Mouse (Mus musculus): ENCODE measurements around the gene Akap2.
"Not testable (repeated sequence)": the region's sequence is repeated elsewhere in the genome, so short reads cannot be mapped to it uniquely, and the experiment has no call there.

Akap2 gene

GRCm38 (mm10) chr4:57866088-57866487 is 148.6 kb downstream of the Akap2 start:
- DNase-seq (ENCODE audit: low read depth, low spot score), result peak; percentile 81

DNA sequence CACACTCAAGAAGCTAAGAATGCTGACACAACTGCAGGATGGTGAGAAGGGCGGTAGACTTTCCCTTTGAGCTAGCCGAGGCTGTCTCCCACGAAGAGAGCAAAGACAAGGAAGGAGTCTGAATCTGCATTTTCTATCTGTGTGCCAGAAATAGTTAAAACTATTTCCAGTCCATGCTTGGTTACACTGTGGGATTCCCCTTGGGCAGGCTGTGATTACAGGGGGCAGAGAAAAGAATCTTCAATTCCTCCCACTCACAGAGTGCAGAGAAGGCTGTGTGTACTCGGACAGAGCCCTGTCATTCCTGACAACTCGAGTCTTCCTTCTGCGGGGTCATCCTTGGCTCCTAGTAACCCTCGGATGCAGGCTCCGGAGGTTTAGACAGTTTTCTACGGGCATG is 149.5 kb downstream of the Akap2 start:
- no peak for DNase-seq (ENCODE audit: low read depth, low spot score)

DNA sequence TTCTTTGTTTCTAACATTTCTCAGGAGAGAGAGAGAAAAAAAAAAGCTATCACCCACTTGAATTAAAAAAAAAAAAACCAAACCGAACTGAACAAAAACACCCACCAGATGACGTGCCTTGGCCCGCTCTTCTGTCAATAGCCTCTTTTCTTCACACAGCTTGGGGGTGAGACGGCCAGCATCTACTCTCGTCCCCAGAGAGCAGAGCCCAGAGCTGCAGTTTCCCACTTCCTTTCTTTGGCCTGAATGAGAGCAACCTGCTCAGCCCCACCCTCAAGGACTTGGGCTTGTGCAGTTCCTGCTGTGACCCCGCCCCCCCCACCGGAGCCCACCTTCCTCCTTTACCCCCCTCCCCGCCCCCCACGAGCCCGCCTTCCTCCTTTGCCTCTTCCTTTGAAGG is 150.0 kb downstream of the Akap2 start:
- no peak for DNase-seq (ENCODE audit: low read depth, low spot score)

DNA sequence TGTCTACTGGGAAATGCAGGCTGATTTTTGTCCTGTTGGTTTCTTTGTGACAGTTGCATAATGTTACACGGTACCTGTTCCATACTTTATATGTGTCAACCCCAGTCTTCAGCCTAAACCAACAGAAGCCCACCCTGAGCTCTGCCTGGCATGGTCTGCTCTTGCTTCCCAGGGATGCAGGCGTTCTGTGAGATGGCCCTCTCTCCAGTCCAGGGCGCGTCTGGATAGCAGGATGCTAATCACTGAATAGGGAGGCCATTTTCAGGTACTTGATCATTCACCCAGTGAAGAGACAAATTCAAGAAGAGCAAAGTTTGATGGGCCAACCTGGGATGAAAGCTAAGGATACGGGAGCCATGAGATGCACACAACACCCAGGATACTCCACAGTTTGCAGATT is 161.7 kb downstream of the Akap2 start:
- DNase-seq (ENCODE audit: low read depth, low spot score), result no peak

GRCm38 (mm10) chr4:57879804-57880357 is 162.4 kb downstream of the Akap2 start:
- peak; percentile 66 for DNase-seq (ENCODE audit: low read depth, low spot score)

DNA sequence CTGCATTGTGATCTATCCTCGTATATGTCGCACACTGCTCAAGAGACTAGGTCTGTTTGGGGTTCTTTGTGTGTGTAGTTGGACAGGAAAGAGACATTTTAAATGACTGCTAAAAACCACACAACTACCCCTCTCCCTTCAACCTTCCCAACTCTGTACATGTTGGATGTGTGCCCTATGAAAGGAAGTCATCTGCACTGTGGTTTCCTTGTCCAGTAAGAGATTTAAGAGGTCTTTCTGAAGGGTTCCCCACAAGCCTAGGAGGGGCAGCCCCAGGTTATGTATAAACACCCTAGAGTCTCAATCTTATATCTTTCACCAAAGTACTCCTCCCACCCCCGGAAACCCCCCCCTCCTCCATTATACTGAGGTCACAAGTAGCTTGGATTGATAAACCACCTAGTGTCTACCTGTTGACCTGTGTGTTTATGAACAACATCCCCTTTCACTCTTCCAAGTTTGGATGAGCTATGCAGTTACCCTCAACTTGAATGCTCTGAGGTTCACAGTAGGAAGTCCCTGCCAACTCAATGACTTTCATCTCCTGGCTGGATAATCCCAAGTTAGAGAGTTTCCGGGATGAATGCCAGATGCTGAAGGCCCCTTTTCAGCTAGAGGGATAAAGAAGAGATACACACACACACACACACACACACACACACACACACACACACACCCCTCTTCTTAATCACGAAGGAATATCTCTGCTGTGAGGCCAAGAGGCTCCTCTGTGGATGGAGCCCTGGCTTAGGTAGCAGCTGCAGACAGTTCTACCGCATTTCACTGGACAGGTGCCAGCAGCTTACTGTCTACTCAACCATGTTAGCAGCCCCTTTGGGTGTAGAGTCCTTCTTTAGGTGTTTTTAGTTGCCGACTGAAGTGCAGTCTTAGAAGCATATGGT is 166.3 kb downstream of the Akap2 start:
- peak; percentile 66 for DNase-seq (ENCODE audit: low read depth, low spot score)

- DNase-seq (ENCODE audit: low read depth, low spot score), result no peak
Observed at GRCm38 (mm10) chr4:57884511-57884910, 167.1 kb downstream of the Akap2 start.

- peak; percentile 34 for DNase-seq (ENCODE audit: low read depth, low spot score)
Observed at GRCm38 (mm10) chr4:57885186-57885585, 167.7 kb downstream of the Akap2 start.

- DNase-seq (ENCODE audit: low read depth, low spot score), result no peak
Observed at GRCm38 (mm10) chr4:57886066-57886887, 168.8 kb downstream of the Akap2 start.

DNA sequence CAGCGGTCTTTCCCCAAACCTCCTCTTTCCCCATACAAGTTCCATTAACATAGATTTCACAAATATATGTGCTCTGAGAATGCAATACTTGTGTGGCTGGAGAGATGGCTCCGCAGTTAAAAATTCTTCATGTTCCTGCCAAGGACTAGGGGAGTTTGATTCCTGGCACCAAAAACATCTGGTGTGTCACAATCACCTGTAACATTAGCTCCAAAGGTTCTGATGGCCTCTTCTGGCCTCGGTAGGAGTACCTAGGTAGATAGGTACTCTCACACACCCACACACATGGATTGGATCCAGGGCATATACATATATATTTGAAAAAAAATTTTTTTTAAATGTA is 169.4 kb downstream of the Akap2 start:
- DNase-seq (ENCODE audit: low read depth, low spot score), result no peak

GRCm38 (mm10) chr4:57888246-57888645 is 170.8 kb downstream of the Akap2 start:
- no peak for DNase-seq (ENCODE audit: low read depth, low spot score)

DNA sequence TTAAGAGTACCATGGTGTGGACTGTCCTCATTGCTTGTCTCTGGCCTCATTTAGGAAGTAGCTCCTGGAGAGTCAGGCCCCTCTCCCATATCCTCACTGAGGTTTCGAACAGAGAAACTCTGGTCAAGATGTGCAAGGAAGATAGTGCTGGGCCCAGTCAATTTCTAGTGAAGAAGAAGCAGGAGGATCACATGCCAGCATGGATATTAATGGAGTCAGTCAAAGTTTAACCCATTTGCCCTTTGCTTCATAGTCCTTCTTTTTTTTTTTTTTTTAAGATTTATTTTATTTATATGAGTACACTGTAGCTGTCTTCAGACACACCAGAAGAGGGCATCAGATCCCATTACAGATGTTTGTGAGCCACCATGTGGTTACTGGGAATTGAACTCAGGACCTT is 171.5 kb downstream of the Akap2 start:
- DNase-seq (ENCODE audit: low read depth, low spot score), result not testable (repeated sequence)

- DNase-seq (ENCODE audit: low read depth, low spot score), result no peak
Observed at GRCm38 (mm10) chr4:57889773-57890172, 172.3 kb downstream of the Akap2 start.

- no peak for DNase-seq (ENCODE audit: low read depth, low spot score)
Observed at GRCm38 (mm10) chr4:57892001-57892586, 174.6 kb downstream of the Akap2 start.

GRCm38 (mm10) chr4:57895140-57895539 is 177.7 kb downstream of the Akap2 start:
- DNase-seq (ENCODE audit: low read depth, low spot score), result no peak

DNA sequence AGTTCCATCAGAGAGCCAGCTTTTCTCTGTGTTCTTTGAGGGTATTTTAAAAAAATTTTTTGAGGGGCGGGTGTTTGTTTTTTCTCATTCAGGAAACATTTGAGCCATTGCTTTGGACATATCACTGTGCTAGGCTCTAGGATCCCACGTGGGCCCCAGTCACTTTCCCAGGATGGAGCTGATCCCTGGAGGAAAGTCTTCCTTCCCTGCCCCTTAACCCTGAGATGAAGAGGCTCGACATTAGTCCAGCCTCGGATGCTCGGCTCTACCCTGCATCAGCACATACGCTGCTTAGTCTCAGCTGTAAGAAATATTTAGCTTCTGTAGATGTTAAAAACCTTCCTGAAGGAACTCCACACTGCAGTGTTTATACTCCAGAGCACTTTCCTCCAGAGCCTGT is 178.4 kb downstream of the Akap2 start:
- DNase-seq (ENCODE audit: low read depth, low spot score), result no peak

DNA sequence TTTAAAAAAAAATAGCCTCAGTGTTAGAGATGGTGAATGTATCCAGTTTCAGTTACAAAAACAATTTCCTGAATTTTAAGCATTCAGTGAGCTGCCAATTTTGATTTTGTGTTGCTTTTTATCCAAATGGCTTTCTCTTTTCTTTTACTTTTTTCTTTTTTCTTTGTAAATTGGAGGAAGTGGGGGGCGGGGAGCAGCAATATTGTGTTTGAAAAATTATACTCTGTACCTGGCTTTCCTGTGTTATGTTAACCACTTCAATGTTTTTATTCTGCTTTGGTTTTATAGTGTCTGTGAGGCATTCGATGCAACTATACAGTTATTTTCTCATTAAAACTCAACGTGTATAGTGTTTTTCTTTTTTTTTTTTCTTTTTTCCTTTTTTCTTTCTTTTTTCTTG is 179.2 kb downstream of the Akap2 start:
- no peak for DNase-seq (ENCODE audit: low read depth, low spot score)

GRCm38 (mm10) chr4:57901210-57901609 is 183.8 kb downstream of the Akap2 start:
- peak; percentile 45 for DNase-seq (ENCODE audit: low read depth, low spot score)

DNA sequence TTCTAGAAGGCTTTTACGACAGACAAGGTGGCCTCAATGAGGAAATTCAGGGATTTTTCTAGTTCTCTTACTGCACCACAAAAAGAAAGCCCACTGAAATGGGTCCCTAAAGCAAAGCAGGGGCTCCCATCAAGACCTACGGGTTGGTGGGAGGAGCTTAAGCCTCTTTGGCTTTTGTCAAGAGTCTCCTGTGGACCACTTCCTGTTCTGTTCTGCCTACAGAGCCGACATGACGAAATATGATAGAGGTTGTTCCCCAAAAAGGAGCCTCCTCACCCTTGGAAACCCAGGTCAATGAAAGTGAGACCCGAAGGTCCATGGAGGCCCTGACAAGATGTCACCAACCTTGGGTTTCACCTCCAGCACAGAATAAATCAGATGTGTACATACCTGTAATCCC is 185.2 kb downstream of the Akap2 start:
- DNase-seq (ENCODE audit: low read depth, low spot score), result no peak

GRCm38 (mm10) chr4:57904211-57904610 is 186.8 kb downstream of the Akap2 start:
- peak; percentile 79 for DNase-seq (ENCODE audit: low read depth, low spot score)

DNA sequence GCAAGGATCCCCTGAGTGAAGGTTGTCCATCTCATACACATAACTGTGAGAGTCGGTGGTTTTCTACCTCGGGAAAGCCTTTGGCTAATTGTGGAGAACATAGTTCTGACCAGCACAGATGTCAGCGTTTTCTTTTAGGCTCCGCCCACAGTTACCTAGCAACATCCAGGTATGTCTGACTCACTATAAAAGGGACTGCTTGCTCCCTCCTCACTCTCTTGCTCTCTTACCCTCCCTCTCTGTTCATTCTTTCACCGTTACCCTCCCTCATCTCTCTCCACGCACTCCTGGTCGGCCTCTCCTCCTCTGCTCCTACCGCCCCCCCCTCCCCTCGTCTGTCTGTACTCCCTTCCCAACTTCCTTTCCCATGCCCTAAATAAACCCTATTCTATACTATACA is 187.2 kb downstream of the Akap2 start:
- peak; percentile 29 for DNase-seq (ENCODE audit: low read depth, low spot score)

DNA sequence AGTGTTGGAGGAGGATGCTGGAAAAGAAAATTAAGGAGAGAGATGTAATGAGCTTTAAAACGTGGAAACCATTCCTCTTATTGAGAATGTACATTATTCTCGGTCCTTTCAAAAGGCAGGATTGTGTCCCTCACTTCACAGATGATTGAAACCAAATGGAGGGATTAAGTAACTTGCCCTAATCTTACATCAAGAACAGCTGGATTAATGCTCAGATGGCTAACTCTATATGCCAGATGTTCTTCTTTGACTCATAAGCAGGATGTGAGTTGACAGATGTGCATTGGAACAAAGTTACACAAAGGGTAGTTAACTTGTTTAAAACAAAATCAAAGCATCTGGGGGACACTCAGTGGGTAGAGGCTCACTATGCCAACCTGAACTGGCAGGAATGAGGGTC is 189.3 kb downstream of the Akap2 start:
- no peak for DNase-seq (ENCODE audit: low read depth, low spot score)

Measured in 3T3-L1 (cell line).